Mouse (Mus musculus) intestine, embryonic 15.5 days (tissue): ENCODE results near the gene Fitm1. TPM values are rescaled to one million over a fixed set of nuclear protein-coding genes. Genes with fewer than 3 reads are reported as not detected.

Experiments used
- ATAC-seq: fragments of 200-750 bp; cut with Nextera tagmentation; 2 replicates; pipeline ENCODE4 v1.8.0; 2017; ENCODE audit warnings: moderate TSS enrichment, moderate library complexity
- H3K27ac ChIP-seq: fragments of 300-500 bp; sonication (generic); 2 replicates; pipeline ENCODE4 v1.5.1; 2015; ENCODE audit warnings: mild to moderate bottlenecking, inconsistent platforms
- H3K27me3 ChIP-seq: fragments of 300-500 bp; sonication (generic); replicated peaks from 2 replicates; pipeline ENCODE4 v1.6.1; 2015; ENCODE audit warnings: inconsistent platforms
- H3K36me3 ChIP-seq: fragments of 300-500 bp; sonication (generic); 2 replicates; pipeline ENCODE4 v1.6.1; 2015; ENCODE audit warnings: inconsistent platforms
- H3K4me1 ChIP-seq: fragments of 300-500 bp; sonication (generic); replicated peaks from 2 replicates; pipeline ENCODE4 v1.6.1; 2015; ENCODE audit warnings: inconsistent platforms
- H3K4me2 ChIP-seq: fragments of 300-500 bp; sonication (generic); replicated peaks from 2 replicates; pipeline ENCODE4 v1.6.1; 2015; ENCODE audit warnings: mild to moderate bottlenecking, inconsistent platforms
- H3K4me3 ChIP-seq: fragments of 300-500 bp; sonication (generic); replicated peaks from 2 replicates; pipeline ENCODE4 v1.5.1; 2015; ENCODE audit warnings: inconsistent platforms
- H3K9ac ChIP-seq: fragments of 300-500 bp; sonication (generic); 2 replicates; pipeline ENCODE4 v1.6.1; 2015; ENCODE audit warnings: inconsistent platforms
- H3K9me3 ChIP-seq: fragments of 300-500 bp; sonication (generic); 2 replicates; pipeline ENCODE4 v1.6.1; 2016; ENCODE audit warnings: inconsistent platforms
- WGBS: fragments of 180-500 bp; shearing (Covaris S2); methylation state at CpG from one replicate; pipeline ENCODE4 v1.1.7; 2015; 5-methylcytosine and 5-hydroxymethylcytosine counted together
- polyA plus RNA-seq: library from polyadenylated mRNA; unstranded; fragments of >200 nt; fragmentation: Nextera tagmentation; extraction: Ambion mirVana; gene quantifications from 2 replicates; pipeline ENCODE4 v1.2.1, GENCODE M21; 2015

Fitm1 gene
- polyA plus RNA-seq, 1 experiment from 2014 or later = 0.49 TPM

DNA sequence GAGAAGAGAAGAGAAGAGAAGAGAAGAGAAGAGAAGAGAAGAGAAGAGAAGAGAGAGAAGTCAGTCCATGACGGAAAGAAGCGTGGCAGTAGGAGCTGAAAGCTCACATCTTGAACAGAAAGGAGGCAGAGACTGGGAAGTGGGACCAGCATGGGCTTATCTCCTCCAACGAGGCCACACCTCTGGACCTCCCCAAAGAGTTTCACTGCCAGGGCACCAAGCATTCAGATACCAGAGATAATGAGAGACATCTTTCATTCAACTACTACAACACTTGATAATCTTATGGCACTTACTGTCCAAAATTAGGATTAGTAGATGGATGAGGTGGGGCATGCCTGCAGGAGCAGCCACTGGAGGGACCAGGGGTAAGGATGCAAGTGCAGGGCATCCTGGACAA lies 19.6 kb upstream of the Fitm1 start:
- Histone ChIP-seq H3K4me3 (no peak overlapping the region), H3K4me2 (no peak overlapping the region), H3K9ac (no peak overlapping the region), H3K4me1 (no peaks in the 10 kb centered on the region), H3K27ac (no peak overlapping the region), H3K9me3 (no peaks in the 10 kb centered on the region), H3K27me3 (no peaks in the 10 kb centered on the region), H3K36me3 (no peaks in the 10 kb centered on the region)
- ATAC-seq = no peak
- WGBS = 75% methylated on average over 3 of the region's 3 CpGs

DNA sequence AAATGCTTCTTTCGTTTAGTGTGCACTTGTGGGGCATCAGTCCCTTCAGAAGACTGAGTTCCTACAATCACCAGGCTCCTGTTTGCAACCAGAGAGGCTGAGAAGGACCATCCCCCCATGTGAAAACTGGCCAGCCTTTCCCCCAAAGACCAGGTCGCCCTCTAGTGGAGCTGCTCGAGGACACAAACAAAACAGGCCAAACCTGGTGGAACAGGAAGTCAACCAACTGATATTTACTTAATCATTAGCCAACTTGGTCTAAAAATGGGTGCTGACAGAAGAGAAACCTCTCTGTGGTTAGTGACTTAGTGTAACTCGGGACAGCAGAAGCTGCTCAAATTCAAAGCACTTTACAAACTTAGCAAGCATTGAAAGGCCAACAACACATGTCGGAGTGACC lies 18.4 kb upstream of the Fitm1 start:
- Histone ChIP-seq H3K36me3 (no peaks in the 10 kb centered on the region), H3K4me3 (no peak overlapping the region), H3K9me3 (no peaks in the 10 kb centered on the region), H3K27ac (peak overlapping the region; percentile 64; the same call in 1 of the 2 replicates), H3K9ac (no peak overlapping the region), H3K27me3 (no peaks in the 10 kb centered on the region), H3K4me2 (0 out of 2 replicates have a peak overlapping the region, but pooled peaks have one; percentile 17), H3K4me1 (peaks cover 10% of the 10 kb centered on the region)
- 25% methylated on average over 5 of the region's 5 CpGs for WGBS
- ATAC-seq = no peak

DNA sequence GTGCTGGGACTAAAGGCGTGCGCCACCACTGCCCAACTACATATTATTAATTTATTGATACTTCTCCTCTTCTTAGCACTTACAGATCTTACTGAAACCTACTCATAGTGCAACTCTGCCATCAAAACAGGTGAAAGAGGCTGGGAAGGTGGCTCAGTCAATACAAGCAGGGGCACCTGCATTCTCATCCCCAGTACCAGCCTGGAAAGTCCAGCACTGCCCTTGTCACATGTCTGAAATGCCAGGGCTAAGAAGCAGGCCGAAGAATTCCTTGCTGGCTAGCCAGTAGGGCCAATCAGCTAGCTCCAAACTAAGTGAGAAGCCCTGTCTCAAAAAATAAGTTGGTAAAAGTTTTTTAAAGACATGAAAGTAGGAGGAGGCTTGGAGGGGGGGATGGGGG lies 17.8 kb upstream of the Fitm1 start:
- no peak overlapping the region for H3K4me3 ChIP-seq
- 86% methylated on average over 3 of the region's 3 CpGs for WGBS
- peaks cover 13% of the 10 kb centered on the region for H3K4me1 ChIP-seq
- 0 out of 2 replicates have a peak overlapping the region, but pooled peaks have one; percentile 64 for H3K27ac ChIP-seq
- ATAC-seq = no peak
- no peaks in the 10 kb centered on the region for H3K36me3 ChIP-seq
- no peaks in the 10 kb centered on the region for H3K9me3 ChIP-seq
- no peak overlapping the region for H3K4me2 ChIP-seq
- H3K9ac ChIP-seq = no peak overlapping the region
- H3K27me3 ChIP-seq = no peaks in the 10 kb centered on the region

DNA sequence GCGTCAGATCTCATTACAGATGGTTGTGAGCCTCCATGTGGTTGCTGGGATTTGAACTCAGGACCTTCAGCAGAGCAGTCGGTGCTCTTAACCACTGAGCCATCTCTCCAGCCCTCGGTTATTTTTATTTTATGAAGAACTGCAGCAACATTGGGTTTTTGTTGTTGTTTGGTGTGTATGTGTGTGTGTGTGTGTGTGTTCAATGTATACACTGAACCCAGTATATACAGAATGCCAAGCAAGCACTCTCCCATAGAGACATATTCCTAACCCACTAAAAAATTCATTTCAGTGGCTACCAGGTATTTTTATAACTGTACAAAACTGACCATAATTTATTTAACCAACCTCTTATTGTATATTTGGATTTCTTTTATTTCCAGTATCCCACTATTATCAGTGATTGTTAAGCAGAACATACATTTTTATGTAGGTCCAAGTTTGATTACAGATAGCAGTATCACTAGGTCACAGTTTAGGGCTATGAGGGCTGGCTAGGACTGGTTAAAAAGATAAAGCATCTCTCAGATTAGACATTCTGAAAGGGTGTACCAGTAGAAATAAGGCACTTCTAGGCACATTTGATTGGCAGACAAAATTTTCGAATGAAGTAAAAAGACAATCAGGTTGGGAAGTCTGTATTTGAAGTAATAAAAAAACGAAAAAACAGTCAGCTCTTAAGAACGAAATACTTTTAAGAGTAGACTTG lies 16.5 kb upstream of the Fitm1 start:
- no peak overlapping the region for H3K9ac ChIP-seq

DNA sequence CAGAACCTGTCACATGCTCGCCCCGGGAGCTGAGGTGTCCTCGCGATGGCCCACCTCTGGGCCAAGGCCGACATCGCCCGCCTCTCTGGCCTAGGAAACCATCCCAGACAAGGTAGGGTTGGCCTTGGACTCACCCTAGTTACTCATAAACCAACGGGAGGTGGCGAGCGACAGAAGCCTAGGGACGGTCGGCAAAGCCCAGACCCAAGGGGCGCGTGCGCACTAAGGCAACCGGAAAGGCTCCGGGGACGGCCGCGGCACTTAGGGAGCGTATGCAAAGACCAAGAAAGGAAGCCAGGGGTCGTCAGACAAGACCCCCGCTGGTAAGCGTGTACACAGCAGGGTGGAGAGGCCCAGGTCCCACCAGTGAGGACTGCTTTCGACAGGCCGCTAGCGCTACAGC lies 15.6 kb upstream of the Fitm1 start, which contains the start of gene Dcaf11:
Dcaf11 (plus strand) TSS at position 208 of the 403 bp plus-strand sequence.
- Histone ChIP-seq H3K36me3 (peaks cover 7% of the 10 kb centered on the region; the same call in 1 of the 2 replicates), H3K27me3 (no peaks in the 10 kb centered on the region), H3K4me2 (peak within 1 kb of the TSS; percentile 68), H3K27ac (peak within 1 kb of the TSS; percentile 97), H3K4me3 (peak within 1 kb of the TSS; percentile 61), H3K4me1 (peaks cover 13% of the 10 kb centered on the region), H3K9me3 (no peaks in the 10 kb centered on the region), H3K9ac (peak within 1 kb of the TSS; percentile 74)
- peak; percentile 89 for ATAC-seq
- WGBS = under 1% methylated on average over 27 of the region's 27 CpGs

More for the DNA sequence above, 16.5 kb upstream of the Fitm1 start:
- peak overlapping the region; percentile 97; the same call in 1 of the 2 replicates for H3K27ac ChIP-seq
- no peaks in the 10 kb centered on the region for H3K9me3 ChIP-seq
- no peak overlapping the region for H3K4me3 ChIP-seq
- ATAC-seq = no peak
- WGBS = 52% methylated on average over 6 of the region's 6 CpGs
- no peaks in the 10 kb centered on the region for H3K27me3 ChIP-seq
- H3K4me2 ChIP-seq = peak overlapping the region; percentile 68
- H3K36me3 ChIP-seq = no peaks in the 10 kb centered on the region
- H3K4me1 ChIP-seq = peaks cover 13% of the 10 kb centered on the region

DNA sequence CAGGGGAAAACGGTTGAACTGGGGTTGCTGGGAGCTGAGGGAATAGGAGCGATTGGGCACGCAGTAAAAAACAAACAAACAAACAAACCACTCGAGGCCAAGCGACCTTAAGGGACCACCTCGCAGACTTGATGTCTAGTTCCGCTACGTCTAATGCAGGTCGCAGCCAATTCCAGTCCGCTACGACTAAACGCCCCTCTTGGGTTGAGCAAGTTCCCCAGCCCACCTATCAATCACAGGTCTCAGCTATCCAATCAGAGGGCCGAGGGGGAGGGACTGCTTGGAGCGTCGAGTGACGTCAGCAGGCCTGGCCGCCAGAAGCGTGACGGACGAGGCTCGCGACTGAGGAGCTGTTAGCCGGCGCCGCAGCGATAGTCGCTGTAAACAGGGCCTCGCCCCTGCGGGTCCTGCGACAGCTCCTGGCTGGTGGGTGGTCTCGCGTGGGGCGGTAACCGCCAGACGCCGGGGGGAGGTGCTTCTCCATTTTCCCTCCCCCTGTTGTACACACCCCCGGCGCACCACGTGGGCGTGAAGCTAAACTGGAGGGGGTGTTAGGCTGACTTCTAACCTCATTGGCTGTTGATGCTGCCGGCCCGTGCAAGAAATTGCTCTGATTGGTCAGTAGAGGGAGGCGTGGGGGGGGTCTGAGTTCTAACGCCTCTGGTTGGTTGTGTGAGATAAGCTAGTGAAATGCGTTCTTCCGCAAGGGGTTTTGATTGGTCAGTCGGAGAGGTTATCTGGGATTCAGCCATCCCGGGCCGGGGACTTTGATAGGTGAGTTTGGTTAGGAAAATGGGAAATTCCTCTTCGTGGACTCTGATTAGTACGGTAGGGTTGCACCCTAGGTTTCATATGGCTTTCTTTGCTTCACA lies 15.0 kb upstream of the Fitm1 start, which contains the start of gene A730061H03Rik:
A730061H03Rik (minus strand) TSS at position 205 of the 872 bp plus-strand sequence.
- H3K4me2 ChIP-seq = peak within 1 kb of the TSS; percentile 68
- peak within 1 kb of the TSS; percentile 97 for H3K27ac ChIP-seq
- H3K36me3 ChIP-seq = peaks cover 14% of the 10 kb centered on the region
- no peaks in the 10 kb centered on the region for H3K9me3 ChIP-seq
- H3K9ac ChIP-seq = peak within 1 kb of the TSS; percentile 74
- H3K27me3 ChIP-seq = no peaks in the 10 kb centered on the region
- under 1% methylated on average over 51 of the region's 51 CpGs for WGBS
- H3K4me3 ChIP-seq = peak within 1 kb of the TSS; percentile 61
- H3K4me1 ChIP-seq = peaks cover 13% of the 10 kb centered on the region
- peak; percentile 96 for ATAC-seq

DNA sequence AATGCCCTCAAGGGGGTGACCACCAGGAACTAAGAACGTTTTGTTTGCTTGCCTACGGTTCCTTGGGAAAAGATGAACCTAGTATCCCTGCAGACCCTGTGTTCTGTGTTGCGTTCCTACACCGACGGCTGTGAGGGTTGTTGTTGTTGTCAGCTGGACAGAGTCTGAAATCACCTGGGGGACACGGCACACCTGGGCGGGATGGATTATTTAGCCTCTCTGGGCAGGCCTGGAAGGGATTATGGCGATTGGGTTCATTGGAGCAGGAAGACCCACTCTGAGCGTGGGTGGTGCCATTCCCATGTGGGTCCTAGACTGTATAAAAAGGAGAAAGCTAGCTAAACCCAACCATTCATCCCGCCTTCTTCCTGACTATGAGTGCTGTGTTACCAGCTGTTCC lies 13.6 kb upstream of the Fitm1 start:
- Histone ChIP-seq H3K27ac (no peak overlapping the region), H3K9ac (no peak overlapping the region), H3K4me2 (0 out of 2 replicates have a peak overlapping the region, but pooled peaks have one; percentile 68), H3K4me1 (peaks cover 13% of the 10 kb centered on the region), H3K4me3 (no peak overlapping the region), H3K27me3 (no peaks in the 10 kb centered on the region), H3K36me3 (peaks cover 22% of the 10 kb centered on the region), H3K9me3 (no peaks in the 10 kb centered on the region)
- WGBS = 84% methylated on average over 10 of the region's 10 CpGs
- ATAC-seq = no peak

DNA sequence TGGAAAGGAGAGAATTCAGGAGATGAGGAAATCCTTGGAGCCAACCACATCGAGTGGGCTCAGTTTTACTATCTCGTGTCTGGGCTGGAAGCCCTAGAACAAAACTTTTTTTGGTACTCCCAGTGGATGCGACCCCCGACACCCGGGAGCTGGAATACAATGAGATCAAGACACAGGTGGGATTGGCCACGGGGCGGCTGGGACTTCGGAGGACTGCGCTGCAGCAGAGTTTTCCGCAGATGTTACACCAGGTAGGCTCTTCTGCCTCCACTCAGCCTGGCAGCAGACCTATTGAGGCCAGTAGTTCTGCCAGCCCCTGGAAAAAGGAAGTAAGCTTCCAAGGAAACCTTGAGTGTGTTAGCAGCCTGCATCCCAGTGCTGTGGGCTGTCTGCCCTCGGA lies 12.2 kb upstream of the Fitm1 start:
- H3K4me1 ChIP-seq = peaks cover 13% of the 10 kb centered on the region
- no peak overlapping the region for H3K4me2 ChIP-seq
- no peak overlapping the region for H3K9ac ChIP-seq
- H3K27me3 ChIP-seq = no peaks in the 10 kb centered on the region
- no peak overlapping the region for H3K4me3 ChIP-seq
- H3K36me3 ChIP-seq = peaks cover 23% of the 10 kb centered on the region
- no peaks in the 10 kb centered on the region for H3K9me3 ChIP-seq
- no peak for ATAC-seq
- 91% methylated on average over 11 of the region's 11 CpGs for WGBS
- H3K27ac ChIP-seq = no peak overlapping the region

DNA sequence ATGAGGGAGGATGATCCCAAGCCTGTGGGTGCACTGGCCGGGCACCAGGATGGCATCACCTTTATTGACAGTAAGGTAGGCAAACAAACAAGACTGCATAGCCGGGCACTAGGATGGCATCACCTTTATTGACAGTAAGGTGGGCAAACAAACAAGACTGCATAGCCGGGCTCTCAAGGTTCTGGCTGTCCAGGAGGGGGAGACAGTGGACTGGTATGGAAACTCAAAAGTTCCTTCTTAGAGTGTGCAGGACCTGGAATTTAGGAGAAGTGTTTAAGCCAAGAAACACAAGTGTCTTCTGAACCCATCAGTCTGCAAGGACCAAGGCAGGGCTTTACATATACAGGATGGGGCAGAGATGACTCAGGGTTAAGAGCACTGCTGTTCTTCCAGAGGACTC lies 9.7 kb upstream of the Fitm1 start:
- Histone ChIP-seq H3K4me2 (no peak overlapping the region), H3K27me3 (no peaks in the 10 kb centered on the region), H3K36me3 (peaks cover 29% of the 10 kb centered on the region), H3K9me3 (no peaks in the 10 kb centered on the region), H3K27ac (no peak overlapping the region), H3K9ac (no peak overlapping the region), H3K4me1 (peaks cover 13% of the 10 kb centered on the region), H3K4me3 (no peak overlapping the region)
- WGBS = 67% methylated on average over 3 of the region's 3 CpGs
- no peak for ATAC-seq

DNA sequence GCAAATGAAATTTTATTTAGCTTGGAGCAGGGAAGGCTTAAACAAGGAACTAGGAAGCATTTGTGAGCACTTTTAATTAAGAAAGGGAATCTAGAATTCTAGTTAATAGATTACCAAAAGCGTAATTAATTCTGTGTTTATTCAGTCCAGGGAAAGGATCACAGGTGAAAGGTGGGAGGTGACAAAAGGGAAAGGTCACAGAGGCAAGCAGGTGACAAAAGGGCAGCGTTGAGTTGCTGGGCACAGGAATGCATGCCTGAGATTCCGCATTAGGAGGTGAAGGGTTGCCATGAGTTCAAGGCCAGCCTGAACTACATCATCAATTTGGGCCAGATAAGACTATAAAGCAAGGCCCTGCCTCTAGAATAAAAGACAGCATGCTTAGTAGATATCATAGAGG lies 7.9 kb upstream of the Fitm1 start:
- Histone ChIP-seq H3K9ac (no peak overlapping the region), H3K36me3 (peaks cover 29% of the 10 kb centered on the region), H3K27me3 (no peaks in the 10 kb centered on the region), H3K27ac (no peak overlapping the region), H3K9me3 (no peaks in the 10 kb centered on the region), H3K4me2 (no peak overlapping the region), H3K4me1 (no peaks in the 10 kb centered on the region), H3K4me3 (no peak overlapping the region)
- ATAC-seq = no peak
- WGBS = 74% methylated on average over 3 of the region's 3 CpGs

DNA sequence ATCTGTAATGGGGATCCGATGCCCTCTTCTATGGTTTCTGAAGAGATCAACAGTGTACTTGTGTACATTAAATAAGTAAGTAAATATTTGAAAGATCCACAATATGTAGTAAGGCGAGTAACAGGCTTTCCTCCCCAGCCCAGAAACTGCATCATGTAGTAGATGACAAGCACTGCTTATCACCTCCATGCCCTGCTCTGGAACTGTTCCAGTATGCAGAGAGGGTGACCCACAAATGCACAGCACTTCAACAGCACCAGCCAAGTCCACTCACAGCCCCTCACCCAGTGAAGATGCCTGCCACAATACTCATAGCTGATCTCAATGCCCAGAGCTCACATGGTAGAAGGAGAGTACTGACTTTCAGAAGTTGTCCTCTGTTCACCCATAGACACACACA lies 4.8 kb upstream of the Fitm1 start:
- no peak overlapping the region for H3K4me2 ChIP-seq
- H3K27ac ChIP-seq = no peak overlapping the region
- peaks cover 13% of the 10 kb centered on the region; the same call in 1 of the 2 replicates for H3K36me3 ChIP-seq
- H3K9ac ChIP-seq = no peak overlapping the region
- no peaks in the 10 kb centered on the region for H3K27me3 ChIP-seq
- no peak overlapping the region for H3K4me3 ChIP-seq
- no peak for ATAC-seq
- 85% methylated on average over 2 of the region's 2 CpGs for WGBS
- H3K4me1 ChIP-seq = peaks cover 3% of the 10 kb centered on the region; the same call in 1 of the 2 replicates
- no peaks in the 10 kb centered on the region for H3K9me3 ChIP-seq

DNA sequence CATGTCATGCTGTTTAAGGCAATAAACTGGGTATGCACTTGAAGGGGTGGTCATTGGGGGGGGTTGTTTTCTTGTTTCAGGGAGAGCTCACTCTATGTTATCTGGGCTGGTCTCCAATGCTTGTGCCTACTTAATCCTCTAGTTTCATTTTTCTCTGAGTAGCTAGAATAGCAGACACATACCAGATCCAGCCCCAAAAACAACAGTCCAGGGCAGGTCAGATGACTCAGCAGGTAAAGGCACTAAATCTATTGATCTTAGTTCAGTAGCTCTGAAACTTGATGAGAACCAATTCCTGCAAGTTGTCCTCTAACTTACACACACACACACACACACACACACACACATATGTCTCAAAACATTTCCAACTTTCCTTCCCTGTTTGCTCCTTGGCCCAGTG lies 3.7 kb upstream of the Fitm1 start:
- Histone ChIP-seq H3K4me3 (no peak overlapping the region), H3K9ac (no peak overlapping the region), H3K36me3 (peaks cover 6% of the 10 kb centered on the region; the same call in 1 of the 2 replicates), H3K4me1 (peaks cover 7% of the 10 kb centered on the region; the same call in 1 of the 2 replicates), H3K4me2 (no peak overlapping the region), H3K9me3 (no peaks in the 10 kb centered on the region), H3K27ac (no peak overlapping the region), H3K27me3 (no peaks in the 10 kb centered on the region)
- no peak for ATAC-seq
